Mouse (Mus musculus) stomach, embryonic 15.5 days (tissue): ENCODE results near the gene 1110004F10Rik. TPM values are rescaled to one million over a fixed set of nuclear protein-coding genes. Genes with fewer than 3 reads are reported as not detected.
"Not testable (repeated sequence)": the region's sequence is repeated elsewhere in the genome, so short reads cannot be mapped to it uniquely, and the experiment has no call there.

Source experiments
- ATAC-seq: fragments of 200-750 bp; cut with Nextera tagmentation; 2 replicates; pipeline ENCODE4 v1.8.0; 2017; ENCODE audit warnings: low read depth, moderate number of reproducible peaks, moderate TSS enrichment; ENCODE audit not compliant: insufficient read depth, low FRiP score
- H3K27ac ChIP-seq: fragments of 300-500 bp; sonication (generic); 2 replicates; pipeline ENCODE4 v1.5.1; 2015; ENCODE audit warnings: mild to moderate bottlenecking, inconsistent platforms
- H3K27me3 ChIP-seq: fragments of 300-500 bp; sonication (generic); replicated peaks from 2 replicates; pipeline ENCODE4 v1.6.1; 2015; ENCODE audit warnings: inconsistent platforms
- H3K36me3 ChIP-seq: fragments of 300-500 bp; sonication (generic); 2 replicates; pipeline ENCODE4 v1.6.1; 2015; ENCODE audit warnings: inconsistent platforms
- H3K4me1 ChIP-seq: fragments of 300-500 bp; sonication (generic); 2 replicates; pipeline ENCODE4 v1.6.1; 2015; ENCODE audit warnings: inconsistent platforms
- H3K4me2 ChIP-seq: fragments of 300-500 bp; sonication (generic); 2 replicates; pipeline ENCODE4 v1.6.1; 2015; ENCODE audit warnings: mild to moderate bottlenecking, inconsistent platforms
- H3K4me3 ChIP-seq: fragments of 300-500 bp; sonication (generic); replicated peaks from 2 replicates; pipeline ENCODE4 v1.5.1; 2015; ENCODE audit warnings: inconsistent platforms
- H3K9ac ChIP-seq: fragments of 300-500 bp; sonication (generic); 2 replicates; pipeline ENCODE4 v1.6.1; 2015; ENCODE audit warnings: inconsistent platforms
- H3K9me3 ChIP-seq: fragments of 300-500 bp; sonication (generic); 2 replicates; pipeline ENCODE4 v1.6.1; 2016; ENCODE audit warnings: inconsistent platforms
- WGBS: fragments of 180-500 bp; shearing (Covaris S2); methylation state at CpG from one replicate; pipeline ENCODE4 v1.1.7; 2015; 5-methylcytosine and 5-hydroxymethylcytosine counted together
- polyA plus RNA-seq: library from polyadenylated mRNA; unstranded; fragments of >200 nt; fragmentation: Nextera tagmentation; extraction: Ambion mirVana; gene quantifications from 2 replicates; pipeline ENCODE4 v1.2.1, GENCODE M21; 2015

Gene 1110004F10Rik
- polyA plus RNA-seq, 1 experiment from 2014 or later = 230 TPM

GRCm38 (mm10) chr7:116036591-116037555 is 2.3 kb upstream of the 1110004F10Rik start:
- peaks cover 17% of the 10 kb centered on the region for H3K4me1 ChIP-seq
- peak overlapping the region; percentile 16; the same call in 1 of the 2 replicates for H3K4me2 ChIP-seq
- H3K36me3 ChIP-seq = no peaks in the 10 kb centered on the region
- WGBS = 51% methylated on average over 18 of the region's 18 CpGs
- H3K27ac ChIP-seq = no peak overlapping the region
- no peak for ATAC-seq
- 0 out of 2 replicates have a peak overlapping the region, but pooled peaks have one; percentile 6 for H3K4me3 ChIP-seq
- no peak overlapping the region for H3K9ac ChIP-seq
- peaks cover 34% of the 10 kb centered on the region for H3K27me3 ChIP-seq
- no peaks in the 10 kb centered on the region for H3K9me3 ChIP-seq

- no peaks in the 10 kb centered on the region for H3K9me3 ChIP-seq
- peak overlapping the region; percentile 21; the same call in 1 of the 2 replicates for H3K4me3 ChIP-seq
- H3K4me1 ChIP-seq = peaks cover 17% of the 10 kb centered on the region
- WGBS = 7% methylated on average over 13 of the region's 13 CpGs
- no peaks in the 10 kb centered on the region for H3K36me3 ChIP-seq
- H3K27me3 ChIP-seq = peaks cover 34% of the 10 kb centered on the region
- H3K4me2 ChIP-seq = peak overlapping the region; percentile 97
- H3K27ac ChIP-seq = no peak overlapping the region
- no peak for ATAC-seq
- no peak overlapping the region for H3K9ac ChIP-seq
Measured at GRCm38 (mm10) chr7:116038024-116038423, 1.2 kb upstream of the 1110004F10Rik start.

- Histone ChIP-seq H3K4me1 (peaks cover 17% of the 10 kb centered on the region), H3K27ac (no peak within 1 kb of the TSS), H3K27me3 (peaks cover 34% of the 10 kb centered on the region), H3K36me3 (no peaks in the 10 kb centered on the region), H3K4me3 (peak within 1 kb of the TSS; percentile 49), H3K4me2 (peak within 1 kb of the TSS; percentile 97), H3K9me3 (no peaks in the 10 kb centered on the region), H3K9ac (peak within 1 kb of the TSS; percentile 16; the same call in 1 of the 2 replicates)
- WGBS = 8% methylated on average over 11 of the region's 11 CpGs
- ATAC-seq = no peak
Measured at GRCm38 (mm10) chr7:116038511-116038910, 686 bp upstream of the 1110004F10Rik start, which contains the start of gene Sox6. TSS of gene Sox6 (minus strand) at chr7:116038796.

- H3K27ac ChIP-seq = no peak overlapping the region
- peaks cover 27% of the 10 kb centered on the region for H3K27me3 ChIP-seq
- peak overlapping the region; percentile 16; the same call in 1 of the 2 replicates for H3K9ac ChIP-seq
- H3K36me3 ChIP-seq = no peaks in the 10 kb centered on the region
- peak overlapping the region; percentile 97 for H3K4me2 ChIP-seq
- peak overlapping the region; percentile 49 for H3K4me3 ChIP-seq
- peaks cover 10% of the 10 kb centered on the region for H3K4me1 ChIP-seq
- no peaks in the 10 kb centered on the region for H3K9me3 ChIP-seq
- ATAC-seq = peak; percentile 74
- under 1% methylated on average over 48 of the region's 48 CpGs for WGBS
Measured at GRCm38 (mm10) chr7:116039538-116040466, 605 bp downstream of the 1110004F10Rik start.

DNA sequence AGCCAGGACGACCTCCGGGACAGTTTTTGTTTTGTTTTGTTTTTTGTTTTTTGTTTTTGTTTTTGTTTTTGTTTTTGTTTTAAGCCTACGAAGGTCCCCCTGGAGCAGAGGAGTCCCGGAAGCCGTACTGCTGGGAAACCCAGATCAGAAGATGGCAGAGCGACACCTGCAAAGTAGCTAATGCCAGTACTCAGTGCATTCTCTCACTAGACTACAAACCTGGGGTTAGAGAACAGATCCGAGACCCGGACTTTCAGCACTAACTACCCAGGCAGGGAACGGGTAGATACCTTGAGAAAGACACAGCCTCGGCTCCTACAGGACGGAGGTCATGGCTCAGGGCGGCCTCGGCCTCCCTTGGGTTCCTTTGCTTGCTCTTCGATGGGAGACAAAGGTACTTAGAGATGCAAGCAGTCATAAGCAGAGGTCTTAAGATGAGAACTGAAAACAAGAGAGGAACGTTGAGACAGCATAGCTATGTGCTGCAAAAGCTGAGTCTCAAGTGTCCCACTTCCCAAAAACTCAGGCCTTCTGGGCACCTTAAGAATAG is 1.3 kb downstream of the 1110004F10Rik start:
- Histone ChIP-seq H3K27me3 (peaks cover 26% of the 10 kb centered on the region), H3K4me2 (peak overlapping the region; percentile 97), H3K9ac (no peak overlapping the region), H3K27ac (no peak overlapping the region), H3K4me1 (peaks cover 10% of the 10 kb centered on the region), H3K9me3 (no peaks in the 10 kb centered on the region), H3K36me3 (no peaks in the 10 kb centered on the region), H3K4me3 (peak overlapping the region; percentile 49)
- WGBS = 32% methylated on average over 15 of the region's 15 CpGs
- no peak for ATAC-seq

DNA sequence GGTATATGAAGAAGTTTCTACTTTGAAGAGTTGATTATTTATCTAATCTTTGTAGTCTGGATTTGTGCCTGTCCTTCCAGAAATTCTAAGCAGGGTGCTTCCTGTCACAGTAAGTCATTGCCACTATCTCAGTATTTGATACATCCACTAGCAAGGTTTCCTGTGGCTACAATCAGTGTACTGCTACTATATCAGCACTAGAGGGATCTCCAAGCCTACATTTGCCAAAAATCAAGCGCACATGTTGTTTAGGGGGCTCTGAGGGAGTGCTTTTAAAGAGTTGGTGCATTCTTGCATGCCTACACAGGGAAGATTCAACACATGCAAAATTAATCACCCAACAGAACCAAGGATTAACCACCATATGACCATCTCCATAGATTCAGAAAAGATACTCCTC is 21.5 kb downstream of the 1110004F10Rik start:
- no peak overlapping the region for H3K4me2 ChIP-seq
- 38% methylated on average over 1 of the region's 1 CpGs for WGBS
- no peak overlapping the region for H3K27ac ChIP-seq
- H3K36me3 ChIP-seq = no peaks in the 10 kb centered on the region
- ATAC-seq = no peak
- H3K9ac ChIP-seq = no peak overlapping the region
- no peaks in the 10 kb centered on the region for H3K4me1 ChIP-seq
- H3K4me3 ChIP-seq = no peak overlapping the region
- no peaks in the 10 kb centered on the region for H3K27me3 ChIP-seq
- no peaks in the 10 kb centered on the region for H3K9me3 ChIP-seq

DNA sequence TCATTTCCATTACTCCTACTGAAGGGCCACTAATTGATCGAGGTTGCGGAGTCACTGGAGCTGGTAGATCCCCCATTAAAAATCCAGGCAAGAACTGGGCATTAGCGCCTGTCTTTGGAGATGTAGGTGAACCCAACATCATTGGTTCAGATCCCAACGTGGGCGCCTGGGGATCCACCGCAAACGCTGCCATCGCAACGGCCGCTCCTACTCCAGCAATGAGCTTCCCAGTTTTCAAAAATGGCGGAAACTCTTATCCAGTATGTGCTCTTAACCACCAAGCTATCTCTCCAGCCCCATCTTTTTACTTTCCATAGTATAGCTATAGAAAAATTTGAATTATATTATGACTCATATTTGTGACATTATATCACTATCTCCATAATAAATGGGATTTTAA is 45.2 kb downstream of the 1110004F10Rik start, which contains the start of gene Gm4353:
TSS of gene Gm4353 (minus strand) at position 270 of the 400 bp plus-strand sequence.
- H3K4me1 ChIP-seq, ATAC-seq, H3K27ac ChIP-seq, H3K4me2 ChIP-seq, H3K27me3 ChIP-seq, H3K9me3 ChIP-seq, H3K9ac ChIP-seq, H3K4me3 ChIP-seq, H3K36me3 ChIP-seq: not testable (repeated sequence)
- WGBS = 93% methylated on average over 11 of the region's 11 CpGs

DNA sequence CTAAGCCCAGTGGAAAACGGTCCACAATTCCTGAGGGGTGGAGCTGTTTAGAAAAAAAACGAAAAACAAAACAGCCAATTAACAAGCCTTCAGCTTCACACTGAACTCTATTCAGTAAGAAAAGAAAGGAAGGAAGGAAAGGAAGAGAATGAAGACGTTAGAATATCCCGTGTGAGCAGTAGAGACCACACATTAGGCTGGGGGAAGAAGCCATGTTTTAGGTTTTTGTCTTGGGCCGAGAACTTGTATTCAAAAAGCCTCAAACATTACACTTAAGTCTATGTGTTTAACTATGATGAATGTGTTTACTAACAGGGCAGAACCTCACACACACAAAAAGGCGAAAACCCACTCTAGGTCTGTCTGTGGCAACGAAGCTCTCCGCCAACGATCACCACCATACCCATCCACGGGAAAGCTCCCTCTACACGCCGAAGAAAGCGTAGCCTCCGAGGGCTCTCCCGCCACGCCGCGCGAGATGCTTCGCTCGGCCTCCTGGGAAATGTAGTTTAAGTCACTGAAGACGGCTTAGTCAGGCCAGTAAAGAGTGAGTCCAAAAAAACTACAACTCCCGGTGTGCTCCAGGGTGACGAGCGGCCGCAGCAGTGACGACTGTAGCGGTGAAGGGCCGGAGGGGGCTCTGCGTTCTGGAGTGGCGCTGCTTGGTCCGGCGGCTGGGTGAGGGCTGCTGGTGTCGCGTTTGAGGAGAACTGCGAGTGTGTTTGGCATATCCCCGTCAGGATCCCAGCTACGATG is 53.7 kb downstream of the 1110004F10Rik start:
- Histone ChIP-seq H3K4me3 (peak overlapping the region; percentile 70), H3K27me3 (no peaks in the 10 kb centered on the region), H3K36me3 (no peaks in the 10 kb centered on the region), H3K9ac (peak overlapping the region; percentile 57), H3K4me1 (0 out of 2 replicates have a peak, but pooled peaks cover 9% of the 10 kb centered on the region), H3K9me3 (no peaks in the 10 kb centered on the region), H3K27ac (peak overlapping the region; percentile 92), H3K4me2 (peak overlapping the region; percentile 61)
- under 1% methylated on average over 38 of the region's 38 CpGs for WGBS
- ATAC-seq = peak; percentile 100

DNA sequence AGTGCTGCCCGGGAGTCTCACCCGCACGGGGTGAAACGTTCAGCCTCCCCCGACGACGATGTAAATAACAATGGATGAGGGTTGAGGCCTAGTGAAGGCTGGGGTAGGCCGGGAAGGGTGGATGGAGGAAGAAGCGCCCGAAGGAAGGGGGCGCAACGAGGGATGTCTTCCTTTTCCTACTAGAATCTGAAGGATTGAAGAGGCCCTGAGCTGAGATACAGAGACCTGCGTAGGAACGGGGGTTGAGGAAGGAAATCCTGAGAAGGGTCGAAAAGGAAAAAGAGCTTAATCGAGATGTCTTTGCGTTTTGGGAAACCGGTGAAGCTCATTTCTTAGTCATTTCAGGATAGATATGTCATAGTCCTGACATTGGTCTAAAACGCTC is 54.3 kb downstream of the 1110004F10Rik start:
- under 1% methylated on average over 19 of the region's 19 CpGs for WGBS
- peak; percentile 79 for ATAC-seq
- peak overlapping the region; percentile 92 for H3K27ac ChIP-seq

GRCm38 (mm10) chr7:116099952-116100528 is 60.8 kb downstream of the 1110004F10Rik start:
- no peak overlapping the region for H3K27ac ChIP-seq
- ATAC-seq = no peak

More for the DNA sequence above, 54.3 kb downstream of the 1110004F10Rik start:
- Histone ChIP-seq H3K36me3 (no peaks in the 10 kb centered on the region), H3K4me2 (peak overlapping the region; percentile 61), H3K4me1 (0 out of 2 replicates have a peak, but pooled peaks cover 9% of the 10 kb centered on the region), H3K9me3 (no peaks in the 10 kb centered on the region), H3K9ac (peak overlapping the region; percentile 57), H3K27me3 (no peaks in the 10 kb centered on the region), H3K4me3 (peak overlapping the region; percentile 70)

More at GRCm38 (mm10) chr7:116099952-116100528, 60.8 kb downstream of the 1110004F10Rik start:
- 80% methylated on average over 7 of the region's 7 CpGs for WGBS
- H3K9me3 ChIP-seq = no peaks in the 10 kb centered on the region
- no peak overlapping the region for H3K4me3 ChIP-seq
- H3K36me3 ChIP-seq = peaks cover 19% of the 10 kb centered on the region
- no peak overlapping the region for H3K4me2 ChIP-seq
- no peaks in the 10 kb centered on the region for H3K27me3 ChIP-seq
- 0 out of 2 replicates have a peak, but pooled peaks cover 11% of the 10 kb centered on the region for H3K4me1 ChIP-seq
- no peak overlapping the region for H3K9ac ChIP-seq
